Mouse (Mus musculus) adrenal gland, postnatal 0 days (tissue): Measurements from ENCODE around the gene Jmy. TPM values are rescaled to one million over a fixed set of nuclear protein-coding genes. Genes with fewer than 3 reads are reported as not detected.

Experiments used
- polyA plus RNA-seq: library from polyadenylated mRNA; unstranded; fragments of >200 nt; fragmentation: Nextera tagmentation; extraction: Ambion mirVana; gene quantifications from 2 replicates; pipeline ENCODE4 v1.2.1, GENCODE M21; 2015

The Jmy gene
- polyA plus RNA-seq = 6.5 and 12.4 TPM in 2 replicates

DNA sequence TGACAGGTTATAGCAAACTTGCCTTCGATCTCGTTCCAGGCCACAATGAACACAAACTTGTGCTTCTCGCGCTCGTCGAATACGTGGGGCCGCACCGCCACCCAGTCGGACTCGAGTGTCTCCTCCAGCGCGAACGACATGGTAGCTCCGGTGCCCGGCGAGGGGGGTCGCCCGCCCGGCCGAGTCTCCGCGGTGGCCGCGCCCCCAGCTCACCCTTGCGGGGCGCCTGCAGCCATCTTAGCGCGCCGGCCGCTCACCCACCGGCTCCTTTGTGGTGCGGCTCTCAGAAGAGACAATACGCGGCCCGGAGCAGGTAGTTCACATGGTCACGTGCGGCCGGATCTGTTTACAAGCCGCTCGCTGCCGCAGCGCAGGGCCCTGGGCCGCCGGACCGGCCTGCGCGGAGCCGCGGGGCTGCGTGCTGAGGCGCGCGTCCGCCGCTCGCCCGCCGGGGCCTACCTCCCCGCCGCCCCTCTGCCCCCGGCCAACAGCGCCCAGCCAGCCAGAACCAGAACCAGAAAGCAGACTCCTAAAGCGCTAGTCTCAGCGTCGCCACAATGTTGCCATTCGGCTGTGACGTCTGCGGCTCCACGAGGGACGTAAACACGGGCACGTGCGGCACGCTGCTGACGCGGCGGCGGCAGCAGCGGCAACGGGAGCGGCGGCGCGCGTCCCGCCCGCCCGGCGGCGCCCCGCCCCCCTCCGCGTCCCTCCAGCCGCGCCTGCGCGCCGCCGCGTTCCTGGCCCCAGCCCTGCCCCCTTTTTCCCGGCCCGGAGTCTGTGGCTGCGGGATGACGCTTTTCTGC, at the start of gene Jmy:
TSS of gene Jmy (minus strand) at position 642 of the 806 bp plus-strand sequence.

Other genes starting within 250 kb of the Jmy start
- 2.3 and 3.0 TPM in 2 replicates for gene Homer1, start 200.2 kb downstream of the Jmy start, polyA plus RNA-seq
- gene Bhmt, start 138.2 kb upstream of the Jmy start, polyA plus RNA-seq = 43.5 and 69.9 TPM in 2 replicates
- 3.0 and 5.0 TPM in 2 replicates for gene Bhmt2, start 174.5 kb upstream of the Jmy start, polyA plus RNA-seq
- 1.5 and 1.9 TPM in 2 replicates for gene Dmgdh, start 174.6 kb upstream of the Jmy start, polyA plus RNA-seq